Mouse (Mus musculus): ENCODE results near the gene Cst12. TPM values are rescaled to one million over a fixed set of nuclear protein-coding genes. Genes with fewer than 3 reads are reported as not detected.

Gene Cst12
- total RNA-seq, 2 experiments from 2014 or later: not detected

Other genes starting within 250 kb of the Cst12 start
- 10 to 100 TPM; 11.4 to 12.6 TPM for gene Nxt1, start 116.8 kb upstream of the Cst12 start, total RNA-seq (2021)
- 10 to 100 TPM; 21.2 to 21.6 TPM for gene Gzf1, start 108.3 kb upstream of the Cst12 start, total RNA-seq (2021)
- gene Napb, start 56.9 kb upstream of the Cst12 start, total RNA-seq (2021): 100 to 1,000 TPM; 122 to 135 TPM
- gene Cstl1, start 39.0 kb upstream of the Cst12 start, total RNA-seq (2021): under 1 TPM in 1 of 2 experiments, not detected in 1; 0.95 TPM
- gene Cst11, start 17.9 kb upstream of the Cst12 start, total RNA-seq (2021): not detected
- gene 8030411F24Rik, start 7.4 kb upstream of the Cst12 start, total RNA-seq (2021): not detected
- not detected for gene Cst8, start 9.4 kb downstream of the Cst12 start, total RNA-seq (2021)
- under 1 TPM in 1 of 2 experiments, not detected in 1; 0.52 TPM for gene Cst13, start 30.7 kb downstream of the Cst12 start, total RNA-seq (2021)
- not detected for gene Cst9, start 45.8 kb downstream of the Cst12 start, total RNA-seq (2021)
- not detected for gene 9230104L09Rik, start 75.7 kb downstream of the Cst12 start, total RNA-seq (2021)
- gene Cst3, start 86.3 kb downstream of the Cst12 start, total RNA-seq (2021): 100 to 1,000 TPM; 792 to 798 TPM
- not detected for gene Gm1330, start 213.9 kb downstream of the Cst12 start, total RNA-seq (2021)
- gene Gm10750, start 227.9 kb downstream of the Cst12 start, total RNA-seq (2021): not detected